Mouse (Mus musculus) embryonic facial prominence, embryonic 12.5 days (tissue): ENCODE measurements around the gene Gcn1l1. TPM values are rescaled to one million over a fixed set of nuclear protein-coding genes. Genes with fewer than 3 reads are reported as not detected.

ENCODE experiments used
- ATAC-seq: fragments of 200-750 bp; cut with Nextera tagmentation; 2 replicates; pipeline ENCODE4 v1.8.0; 2017; ENCODE audit not compliant: insufficient number of reproducible peaks, insufficient read depth, low FRiP score, low TSS enrichment
- H3K27ac ChIP-seq: fragments of 300-500 bp; sonication (generic); 2 replicates; pipeline ENCODE4 v1.5.1; 2016; ENCODE audit warnings: mild to moderate bottlenecking
- H3K27me3 ChIP-seq: fragments of 300-500 bp; sonication (generic); 2 replicates; pipeline ENCODE4 v1.6.1; 2016; ENCODE audit warnings: mild to moderate bottlenecking, moderate library complexity
- H3K36me3 ChIP-seq: fragments of 300-500 bp; sonication (generic); 2 replicates; pipeline ENCODE4 v1.6.1; 2016; ENCODE audit warnings: mild to moderate bottlenecking
- H3K4me1 ChIP-seq: fragments of 300-500 bp; sonication (generic); 2 replicates; pipeline ENCODE4 v1.6.1; 2016
- H3K4me2 ChIP-seq: fragments of 300-500 bp; sonication (generic); replicated peaks from 2 replicates; pipeline ENCODE4 v1.6.1; 2016; ENCODE audit warnings: mild to moderate bottlenecking, moderate library complexity
- H3K4me3 ChIP-seq: fragments of 300-500 bp; sonication (generic); 2 replicates; pipeline ENCODE4 v1.5.1; 2016; ENCODE audit warnings: mild to moderate bottlenecking
- H3K9ac ChIP-seq: fragments of 300-500 bp; sonication (generic); 2 replicates; pipeline ENCODE4 v1.6.1; 2016; ENCODE audit warnings: mild to moderate bottlenecking, moderate library complexity
- H3K9me3 ChIP-seq: fragments of 300-500 bp; sonication (generic); 2 replicates; pipeline ENCODE4 v1.6.1; 2016; ENCODE audit warnings: mild to moderate bottlenecking, moderate library complexity
- WGBS: fragments of 180-500 bp; shearing (Covaris S2); methylation state at CpG from one replicate; pipeline ENCODE4 v1.1.7; 2016; 5-methylcytosine and 5-hydroxymethylcytosine counted together
- polyA plus RNA-seq: library from polyadenylated mRNA; unstranded; fragments of >200 nt; fragmentation: Nextera tagmentation; extraction: Ambion mirVana; gene quantifications from 2 replicates; pipeline ENCODE4 v1.2.1, GENCODE M21; 2016

Gcn1l1 gene
- polyA plus RNA-seq, 1 experiment from 2014 or later, result 56.1 TPM

- H3K4me1 ChIP-seq, result peaks cover 7% of the 10 kb centered on the region; the same call in 1 of the 2 replicates
- no peak for ATAC-seq
- WGBS, result 86% methylated on average over 11 of the region's 11 CpGs
- no peaks in the 10 kb centered on the region for H3K27me3 ChIP-seq
- no peak overlapping the region for H3K4me3 ChIP-seq
- no peaks in the 10 kb centered on the region for H3K9me3 ChIP-seq
- H3K9ac ChIP-seq, result peak overlapping the region; percentile 8; the same call in 1 of the 2 replicates
- no peak overlapping the region for H3K4me2 ChIP-seq
- H3K27ac ChIP-seq, result no peak overlapping the region
- H3K36me3 ChIP-seq, result peaks cover 77% of the 10 kb centered on the region
Observed at GRCm38 (mm10) chr5:115550482-115551005, 14.5 kb upstream of the Gcn1l1 start.

GRCm38 (mm10) chr5:115551386-115551785 is 13.7 kb upstream of the Gcn1l1 start:
- Histone ChIP-seq H3K27ac (no peak overlapping the region), H3K4me1 (peaks cover 8% of the 10 kb centered on the region; the same call in 1 of the 2 replicates), H3K9me3 (no peaks in the 10 kb centered on the region), H3K9ac (no peak overlapping the region), H3K36me3 (peaks cover 71% of the 10 kb centered on the region), H3K27me3 (no peaks in the 10 kb centered on the region), H3K4me3 (no peak overlapping the region), H3K4me2 (no peak overlapping the region)
- ATAC-seq, result no peak
- 74% methylated on average over 12 of the region's 12 CpGs for WGBS

- Histone ChIP-seq H3K4me2 (no peak overlapping the region), H3K4me3 (no peak overlapping the region), H3K27ac (no peak overlapping the region), H3K4me1 (peaks cover 4% of the 10 kb centered on the region; the same call in 1 of the 2 replicates), H3K9me3 (no peaks in the 10 kb centered on the region), H3K9ac (no peak overlapping the region), H3K36me3 (peaks cover 71% of the 10 kb centered on the region), H3K27me3 (no peaks in the 10 kb centered on the region)
- 84% methylated on average over 13 of the region's 13 CpGs for WGBS
- no peak for ATAC-seq
Observed at GRCm38 (mm10) chr5:115551799-115552198, 13.3 kb upstream of the Gcn1l1 start.

- Histone ChIP-seq H3K36me3 (peaks cover 52% of the 10 kb centered on the region), H3K27me3 (no peaks in the 10 kb centered on the region), H3K9ac (no peak overlapping the region), H3K4me1 (peaks cover 3% of the 10 kb centered on the region; the same call in 1 of the 2 replicates), H3K9me3 (no peaks in the 10 kb centered on the region), H3K27ac (no peak overlapping the region), H3K4me2 (no peak overlapping the region), H3K4me3 (no peak overlapping the region)
- no peak for ATAC-seq
- WGBS, result 90% methylated on average over 33 of the region's 33 CpGs
Observed at GRCm38 (mm10) chr5:115553801-115554420, 11.1 kb upstream of the Gcn1l1 start.

GRCm38 (mm10) chr5:115554536-115555291 is 10.3 kb upstream of the Gcn1l1 start:
- Histone ChIP-seq H3K4me3 (no peak overlapping the region), H3K27ac (no peak overlapping the region), H3K4me1 (peaks cover 3% of the 10 kb centered on the region; the same call in 1 of the 2 replicates), H3K36me3 (peaks cover 44% of the 10 kb centered on the region), H3K9ac (no peak overlapping the region), H3K4me2 (no peak overlapping the region), H3K27me3 (no peaks in the 10 kb centered on the region), H3K9me3 (no peaks in the 10 kb centered on the region)
- WGBS, result 88% methylated on average over 18 of the region's 18 CpGs
- no peak for ATAC-seq

- Histone ChIP-seq H3K9me3 (no peaks in the 10 kb centered on the region), H3K27ac (peak overlapping the region; percentile 48; the same call in 1 of the 2 replicates), H3K27me3 (no peaks in the 10 kb centered on the region), H3K9ac (no peak overlapping the region), H3K4me1 (peaks cover 14% of the 10 kb centered on the region), H3K36me3 (peaks cover 48% of the 10 kb centered on the region), H3K4me3 (no peak overlapping the region), H3K4me2 (no peak overlapping the region)
- no peak for ATAC-seq
- WGBS, result 6% methylated on average over 8 of the region's 8 CpGs
Observed at GRCm38 (mm10) chr5:115556217-115556616, 8.8 kb upstream of the Gcn1l1 start.

- H3K27ac ChIP-seq, result no peak overlapping the region
- H3K36me3 ChIP-seq, result peaks cover 49% of the 10 kb centered on the region
- peaks cover 17% of the 10 kb centered on the region for H3K4me1 ChIP-seq
- H3K4me3 ChIP-seq, result no peak overlapping the region
- no peaks in the 10 kb centered on the region for H3K9me3 ChIP-seq
- WGBS, result 89% methylated on average over 14 of the region's 14 CpGs
- ATAC-seq, result no peak
- no peak overlapping the region for H3K9ac ChIP-seq
- no peak overlapping the region for H3K4me2 ChIP-seq
- H3K27me3 ChIP-seq, result no peaks in the 10 kb centered on the region
Observed at GRCm38 (mm10) chr5:115558182-115558794, 6.8 kb upstream of the Gcn1l1 start.

GRCm38 (mm10) chr5:115559237-115560101 is 5.6 kb upstream of the Gcn1l1 start, which contains the start of gene Rplp0:
Gene Rplp0, plus strand, starts transcription at chr5:115559467.
- peak; percentile 96 for ATAC-seq
- H3K9ac ChIP-seq, result peak within 1 kb of the TSS; percentile 99
- H3K9me3 ChIP-seq, result no peaks in the 10 kb centered on the region
- peaks cover 17% of the 10 kb centered on the region for H3K4me1 ChIP-seq
- peak within 1 kb of the TSS; percentile 84 for H3K27ac ChIP-seq
- WGBS, result under 1% methylated on average over 74 of the region's 78 CpGs
- H3K4me2 ChIP-seq, result peak within 1 kb of the TSS; percentile 87
- H3K4me3 ChIP-seq, result peak within 1 kb of the TSS; percentile 88
- H3K27me3 ChIP-seq, result no peaks in the 10 kb centered on the region
- H3K36me3 ChIP-seq, result peaks cover 46% of the 10 kb centered on the region

GRCm38 (mm10) chr5:115560336-115560905 is 4.6 kb upstream of the Gcn1l1 start:
- peak overlapping the region; percentile 99 for H3K9ac ChIP-seq
- no peaks in the 10 kb centered on the region for H3K9me3 ChIP-seq
- H3K27ac ChIP-seq, result peak overlapping the region; percentile 65; the same call in 1 of the 2 replicates
- H3K4me1 ChIP-seq, result peaks cover 17% of the 10 kb centered on the region
- peak overlapping the region; percentile 88 for H3K4me3 ChIP-seq
- peak overlapping the region; percentile 87 for H3K4me2 ChIP-seq
- H3K27me3 ChIP-seq, result no peaks in the 10 kb centered on the region
- ATAC-seq, result no peak
- 32% methylated on average over 13 of the region's 13 CpGs for WGBS
- peaks cover 40% of the 10 kb centered on the region for H3K36me3 ChIP-seq

- peaks cover 38% of the 10 kb centered on the region for H3K36me3 ChIP-seq
- peak overlapping the region; percentile 78; the same call in 1 of the 2 replicates for H3K27ac ChIP-seq
- peak overlapping the region; percentile 87; the same call in 1 of the 2 replicates for H3K4me3 ChIP-seq
- no peaks in the 10 kb centered on the region for H3K9me3 ChIP-seq
- peak overlapping the region; percentile 91; the same call in 1 of the 2 replicates for H3K9ac ChIP-seq
- no peak for ATAC-seq
- no peaks in the 10 kb centered on the region for H3K27me3 ChIP-seq
- peak overlapping the region; percentile 81 for H3K4me2 ChIP-seq
- peaks cover 25% of the 10 kb centered on the region for H3K4me1 ChIP-seq
- 46% methylated on average over 5 of the region's 5 CpGs for WGBS
Observed at GRCm38 (mm10) chr5:115563771-115564585, 1.1 kb upstream of the Gcn1l1 start.
